Mouse (Mus musculus): ENCODE measurements around the gene Cd200r2. TPM values are rescaled to one million over a fixed set of nuclear protein-coding genes. Genes with fewer than 3 reads are reported as not detected.
"Not testable (repeated sequence)": the region's sequence is repeated elsewhere in the genome, so short reads cannot be mapped to it uniquely, and the experiment has no call there.

Cd200r2 gene
- not detected for total RNA-seq (2021)
- long read RNA-seq, experiment 1: 0 reads
- long read RNA-seq, experiment 2: 0 reads

- no peak within 1 kb of the TSS for H3K4me3 ChIP-seq
- no peak within 1 kb of the TSS for H3K27ac ChIP-seq
- no peak for DNase-seq (ENCODE audit: extremely low spot score in 1 of 2, low spot score in 2 of 2)
- no peak for TF ChIP-seq CTCF (IDR thresholded peaks at IDR 0.05)
- intact Hi-C loops (cut with DNase I): no loop called here
Observed at GRCm38 (mm10) chr16:44866797-44867196, at the start of gene Cd200r2. Cd200r2 (plus strand) TSS chr16:44867097.

- DNase-seq (ENCODE audit: extremely low spot score in 1 of 2, low spot score in 2 of 2): no peak
- intact Hi-C loops (cut with DNase I): no loop called here
- no peak for TF ChIP-seq CTCF (IDR thresholded peaks at IDR 0.05)
- H3K27ac ChIP-seq: no peak overlapping the region
- H3K4me3 ChIP-seq: no peak overlapping the region
Observed at GRCm38 (mm10) chr16:44818010-44818409, 48.9 kb upstream of the Cd200r2 start.

- no peak for TF ChIP-seq CTCF (IDR thresholded peaks at IDR 0.05)
- intact Hi-C loops (cut with DNase I): no loop called here
- H3K4me3 ChIP-seq: no peak overlapping the region
- no peak for DNase-seq (ENCODE audit: extremely low spot score in 1 of 2, low spot score in 2 of 2)
- H3K27ac ChIP-seq: no peak overlapping the region
Observed at GRCm38 (mm10) chr16:44820545-44820944, 46.4 kb upstream of the Cd200r2 start.

- DNase-seq (ENCODE audit: extremely low spot score in 1 of 2, low spot score in 2 of 2): no peak
- intact Hi-C loops (cut with DNase I): loop anchor here (5.0 kb wide), 1 partner anchor 45 kb away; no protein-coding TSS in a partner anchor
- Histone ChIP-seq H3K27ac (no peak overlapping the region), H3K4me3 (no peak overlapping the region)
- no peak for TF ChIP-seq CTCF (IDR thresholded peaks at IDR 0.05)
Observed at GRCm38 (mm10) chr16:44832286-44832685, 34.6 kb upstream of the Cd200r2 start.

GRCm38 (mm10) chr16:44833189-44833588 is 33.7 kb upstream of the Cd200r2 start:
- H3K4me3 ChIP-seq, H3K27ac ChIP-seq: not testable (repeated sequence)
- intact Hi-C loops (cut with DNase I): loop anchor here (5.0 kb wide), 1 partner anchor 46 kb away; no protein-coding TSS in a partner anchor
- DNase-seq (ENCODE audit: extremely low spot score in 1 of 2, low spot score in 2 of 2): peak in 1 of 2 experiments; percentile 14

- no peak for DNase-seq (ENCODE audit: extremely low spot score in 1 of 2, low spot score in 2 of 2)
- no peak overlapping the region for H3K27ac ChIP-seq
- no peak for TF ChIP-seq CTCF (IDR thresholded peaks at IDR 0.05)
- H3K4me3 ChIP-seq: no peak overlapping the region
- intact Hi-C loops (cut with DNase I): no loop called here
Observed at GRCm38 (mm10) chr16:44875178-44875577, 8.3 kb downstream of the Cd200r2 start.

GRCm38 (mm10) chr16:44876625-44877024 is 9.7 kb downstream of the Cd200r2 start:
- intact Hi-C loops (cut with DNase I): no loop called here

GRCm38 (mm10) chr16:44877595-44877994 is 10.7 kb downstream of the Cd200r2 start:
- intact Hi-C loops (cut with DNase I): no loop called here
- DNase-seq (ENCODE audit: extremely low spot score in 1 of 2, low spot score in 2 of 2): no peak
- H3K4me3 ChIP-seq: no peak overlapping the region
- no peak overlapping the region for H3K27ac ChIP-seq
- TF ChIP-seq CTCF (IDR thresholded peaks at IDR 0.05): no peak

More at GRCm38 (mm10) chr16:44876625-44877024, 9.7 kb downstream of the Cd200r2 start:
- no peak overlapping the region for H3K4me3 ChIP-seq
- no peak for TF ChIP-seq CTCF (IDR thresholded peaks at IDR 0.05)
- DNase-seq (ENCODE audit: extremely low spot score in 1 of 2, low spot score in 2 of 2): no peak
- no peak overlapping the region for H3K27ac ChIP-seq

- no peak for DNase-seq (ENCODE audit: extremely low spot score in 1 of 2, low spot score in 2 of 2)
- Histone ChIP-seq H3K27ac (no peak overlapping the region), H3K4me3 (no peak overlapping the region)
- TF ChIP-seq CTCF (IDR thresholded peaks at IDR 0.05): no peak
- intact Hi-C loops (cut with DNase I): no loop called here
Observed at GRCm38 (mm10) chr16:44890814-44891213, 23.9 kb downstream of the Cd200r2 start.

- intact Hi-C loops (cut with DNase I): no loop called here
- DNase-seq (ENCODE audit: extremely low spot score in 1 of 2, low spot score in 2 of 2): no peak
- Histone ChIP-seq H3K4me3 (no peak overlapping the region), H3K27ac (no peak overlapping the region)
- TF ChIP-seq CTCF (IDR thresholded peaks at IDR 0.05): no peak
Observed at GRCm38 (mm10) chr16:44932016-44932415, 65.1 kb downstream of the Cd200r2 start.

GRCm38 (mm10) chr16:44943468-44943867 is 76.6 kb downstream of the Cd200r2 start, which contains the start of gene Cd200r3:
Cd200r3 (plus strand) TSS chr16:44943678.
- TF ChIP-seq CTCF (IDR thresholded peaks at IDR 0.05): no peak
- DNase-seq (ENCODE audit: extremely low spot score in 1 of 2, low spot score in 2 of 2): no peak
- intact Hi-C loops (cut with DNase I): no loop called here
- Histone ChIP-seq H3K27ac (no peak within 1 kb of the TSS), H3K4me3 (no peak within 1 kb of the TSS)

GRCm38 (mm10) chr16:44951360-44952114 is 84.6 kb downstream of the Cd200r2 start:
- DNase-seq (ENCODE audit: extremely low spot score in 1 of 2, low spot score in 2 of 2): no peak
- Histone ChIP-seq H3K27ac (no peak overlapping the region), H3K4me3 (no peak overlapping the region)
- TF ChIP-seq CTCF (IDR thresholded peaks at IDR 0.05): no peak
- intact Hi-C loops (cut with DNase I): no loop called here

GRCm38 (mm10) chr16:44962296-44962695 is 95.4 kb downstream of the Cd200r2 start:
- Histone ChIP-seq H3K27ac (no peak overlapping the region), H3K4me3 (no peak overlapping the region)
- intact Hi-C loops (cut with DNase I): loop anchor here (1.0 to 10.0 kb wide), 2 partner anchors 128 to 163 kb away; no protein-coding TSS in a partner anchor
- no peak for DNase-seq (ENCODE audit: extremely low spot score in 1 of 2, low spot score in 2 of 2)
- TF ChIP-seq CTCF (IDR thresholded peaks at IDR 0.05): peak; percentile 35
